Mouse (Mus musculus): ENCODE measurements around the gene Papss2.

Gene Papss2

DNA sequence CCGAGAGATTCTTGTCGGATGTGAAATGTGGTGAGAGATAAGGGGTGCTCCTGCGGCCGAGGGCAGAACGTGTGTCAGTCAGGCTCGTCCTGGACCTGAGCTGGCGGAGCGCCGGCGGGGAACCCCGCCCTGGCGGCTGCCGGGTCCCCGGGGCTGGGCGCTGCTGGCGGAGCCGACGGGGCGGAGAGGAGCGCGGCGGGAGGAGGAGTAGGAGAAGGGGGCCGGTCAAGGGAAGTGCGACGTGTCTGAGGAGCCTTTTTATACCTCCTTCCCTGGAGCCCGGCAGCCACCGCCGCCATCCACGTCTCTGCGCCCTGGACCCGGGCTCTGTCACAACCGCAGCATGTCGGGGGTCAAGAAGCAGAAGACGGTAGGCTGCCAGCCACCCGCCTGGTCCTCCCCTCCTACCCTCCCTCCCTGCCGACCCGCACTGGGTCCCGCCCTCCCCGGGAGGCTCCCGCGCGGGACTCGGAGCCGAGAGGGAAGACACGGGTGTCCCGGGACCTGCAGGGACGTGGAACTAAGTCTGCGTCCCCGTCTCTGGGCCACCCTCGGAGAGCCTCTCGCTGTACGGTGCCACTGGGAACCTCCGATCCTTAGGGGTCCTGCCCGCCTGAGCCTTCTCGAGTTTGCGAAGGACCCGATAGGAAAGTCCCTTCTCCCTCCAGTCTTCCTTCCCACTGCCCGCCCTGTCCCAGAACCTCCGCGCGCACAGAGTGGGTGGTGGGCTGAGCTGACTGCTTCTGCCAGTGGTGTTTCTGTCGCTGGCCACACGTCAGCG, at the start of gene Papss2:
Gene Papss2, plus strand, starts transcription at position 285 of the 781 bp plus-strand sequence.
- DNase-seq (ENCODE audit: low read depth, low spot score) = no peak

DNA sequence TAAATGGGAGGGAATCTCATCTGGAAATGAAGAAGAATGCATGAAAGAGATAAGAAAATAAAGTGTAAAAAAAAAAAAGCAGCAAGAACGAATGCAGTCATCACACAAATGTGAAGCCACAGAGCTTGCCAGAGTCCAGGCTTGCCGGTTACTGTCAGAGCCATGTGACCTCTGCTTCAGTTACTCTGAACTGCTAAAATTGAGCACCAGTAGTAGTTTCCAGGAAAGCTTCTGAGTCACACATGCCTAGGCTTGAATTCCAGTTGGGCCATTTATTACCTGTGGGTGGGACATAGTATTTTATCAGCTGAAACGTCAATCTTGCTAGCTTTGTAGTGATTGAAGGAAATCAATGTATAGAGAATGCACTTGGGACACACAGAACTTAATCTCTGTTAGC, 48.2 kb upstream of the Papss2 start:
- no peak for DNase-seq (ENCODE audit: low read depth, low spot score)

DNA sequence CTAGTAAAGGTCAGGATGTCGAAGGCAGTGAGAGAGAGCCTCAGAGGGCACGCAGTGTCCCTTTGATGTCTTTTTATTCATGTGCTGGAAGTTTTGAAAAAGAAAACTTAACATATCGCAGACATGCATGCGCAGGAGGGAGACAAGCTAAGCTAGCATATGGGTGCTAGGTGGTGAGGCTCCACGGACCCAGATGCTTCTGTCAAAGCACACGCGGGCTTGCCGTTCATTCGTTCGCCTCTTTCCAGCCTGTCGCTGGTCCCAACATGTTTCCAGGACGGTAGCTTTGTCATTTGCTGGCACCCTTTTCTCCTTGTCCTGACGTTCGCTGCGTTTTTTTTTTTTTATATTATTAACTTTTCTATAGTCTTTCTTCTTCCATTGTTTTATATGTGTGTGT, 47.4 kb upstream of the Papss2 start:
- no peak for DNase-seq (ENCODE audit: low read depth, low spot score)

DNA sequence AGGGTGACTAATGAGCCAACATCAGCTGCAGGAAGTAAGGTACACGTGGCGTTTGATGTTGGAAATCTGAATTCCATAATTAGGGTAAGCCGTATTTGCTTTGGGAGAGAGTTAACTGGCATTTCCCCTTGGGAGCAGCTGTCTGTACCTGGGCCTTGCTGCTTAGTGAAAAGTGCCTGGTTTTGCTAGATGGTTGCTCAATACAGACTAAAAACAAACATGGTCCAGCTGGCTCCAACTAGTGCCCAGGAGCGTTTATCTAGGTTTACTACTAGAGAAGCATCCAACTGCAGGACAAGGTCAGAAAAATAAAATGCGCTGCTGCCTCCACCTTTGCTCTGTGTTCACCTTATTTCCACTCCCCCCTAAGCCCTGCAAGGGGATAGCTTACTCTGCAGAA, 45.1 kb upstream of the Papss2 start:
- no peak for DNase-seq (ENCODE audit: low read depth, low spot score)

DNA sequence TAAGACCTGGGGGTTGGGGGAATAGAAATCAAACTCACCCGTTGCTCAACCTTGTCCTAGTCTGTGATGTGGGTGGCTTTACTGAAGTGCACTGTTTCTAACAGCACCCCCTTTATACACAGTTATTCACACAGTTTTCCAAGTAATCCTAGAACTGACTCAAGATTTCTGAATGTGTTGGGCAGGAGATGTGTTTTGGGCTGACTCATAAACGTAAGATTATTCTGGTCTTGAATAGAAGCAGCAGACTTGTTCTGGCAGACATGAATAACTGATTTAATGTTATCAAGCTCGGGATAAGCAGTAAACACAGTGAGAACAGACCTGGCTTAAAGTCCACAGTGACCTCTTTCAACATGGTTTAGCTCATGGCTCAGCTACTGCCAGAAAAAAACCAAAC, 44.1 kb upstream of the Papss2 start:
- no peak for DNase-seq (ENCODE audit: low read depth, low spot score)

DNA sequence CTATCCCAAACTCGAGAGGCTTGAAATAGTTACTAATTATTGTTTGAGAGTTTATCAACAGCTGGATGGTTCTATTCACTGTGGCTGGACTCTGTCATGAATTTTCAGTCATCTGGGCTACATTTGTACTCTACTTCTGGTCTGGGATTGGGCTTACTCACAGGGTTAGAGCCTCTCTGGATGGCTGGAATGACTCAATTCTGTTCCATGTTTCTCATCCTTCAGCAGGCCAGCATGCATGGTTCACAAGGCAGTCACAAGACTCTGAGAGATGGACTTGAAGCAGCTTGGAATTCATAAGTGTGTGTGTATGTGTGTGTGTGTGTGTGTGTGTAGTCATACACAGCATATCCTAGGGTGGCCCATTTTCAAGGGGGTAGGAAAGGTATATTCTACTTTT, 43.5 kb upstream of the Papss2 start:
- DNase-seq (ENCODE audit: low read depth, low spot score) = no peak

DNA sequence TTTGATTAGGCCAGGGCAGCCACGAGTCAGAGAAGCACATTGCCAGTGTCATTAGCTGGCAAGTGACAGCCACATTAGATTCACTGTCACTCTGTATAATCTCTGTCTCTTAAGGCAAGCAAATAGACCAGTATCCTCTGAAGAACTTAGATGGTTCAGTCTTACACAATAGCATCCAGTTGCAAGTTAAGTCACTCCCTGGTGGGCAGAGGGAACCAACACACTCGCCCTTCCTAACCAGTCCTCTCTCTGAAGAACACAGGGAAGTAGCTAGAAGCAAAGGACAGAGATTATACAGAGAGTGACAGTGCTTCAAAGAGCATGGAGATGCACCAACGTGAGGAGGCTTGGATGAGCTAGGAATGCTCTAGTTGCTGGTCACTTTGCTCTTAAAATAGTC, 42.3 kb upstream of the Papss2 start:
- no peak for DNase-seq (ENCODE audit: low read depth, low spot score)

DNA sequence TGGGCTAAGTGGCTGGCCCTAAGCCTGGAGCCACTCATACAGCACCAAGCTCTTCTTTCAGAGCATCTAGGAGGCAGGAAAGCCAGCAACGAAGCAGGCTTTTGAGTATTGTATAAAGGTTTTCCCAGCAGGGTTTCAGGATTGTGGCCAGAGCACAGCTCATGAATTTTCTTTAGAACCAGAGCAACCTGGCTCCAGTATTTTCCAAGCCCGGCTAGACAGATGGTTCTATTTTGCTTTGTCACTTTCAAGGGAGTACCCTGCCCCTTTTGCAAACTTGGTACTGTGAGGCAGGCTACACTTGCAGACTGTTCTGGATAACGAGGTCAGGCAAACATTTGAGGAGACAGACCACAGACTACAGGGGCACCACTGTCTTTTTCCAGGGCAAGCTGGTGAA, 40.3 kb upstream of the Papss2 start:
- DNase-seq (ENCODE audit: low read depth, low spot score) = no peak

DNA sequence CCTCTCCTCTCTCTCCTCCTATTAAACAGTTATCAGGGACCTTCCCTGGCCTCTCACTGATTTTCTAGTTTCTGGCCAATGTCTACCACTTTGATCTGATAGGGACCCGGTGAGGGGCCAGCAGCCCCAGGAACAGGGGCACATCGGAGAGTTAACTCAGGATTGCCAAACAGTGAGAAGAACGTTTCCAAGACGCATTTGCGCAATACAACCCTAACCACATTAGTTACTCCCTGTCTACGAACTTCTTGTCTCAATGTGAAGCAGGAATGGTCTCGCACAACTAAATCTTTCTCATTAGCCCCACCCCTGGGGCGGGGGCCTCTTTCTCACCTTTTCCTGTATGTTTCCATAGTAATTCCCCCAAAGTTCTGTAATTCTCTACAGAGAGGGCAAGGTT, 28.6 kb upstream of the Papss2 start:
- no peak for DNase-seq (ENCODE audit: low read depth, low spot score)

DNA sequence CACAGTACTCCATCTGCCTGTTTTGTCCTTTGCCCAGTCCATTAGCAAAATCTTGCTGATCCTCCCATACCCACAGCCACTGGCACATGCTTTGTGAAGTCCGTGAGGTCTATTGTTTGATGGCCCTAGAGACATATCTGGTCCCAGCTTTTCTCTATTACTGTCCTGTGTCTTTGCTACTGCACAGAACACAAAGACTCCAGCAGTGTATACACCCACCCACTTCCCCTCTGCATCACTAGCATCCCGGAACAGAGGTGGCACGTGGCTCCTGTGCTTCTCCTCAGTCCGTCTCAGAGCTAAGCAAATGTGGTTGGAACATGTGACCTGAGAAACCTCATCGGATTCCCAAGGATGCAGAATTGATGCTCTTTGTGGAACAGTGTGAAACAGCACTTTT, 28.1 kb upstream of the Papss2 start:
- DNase-seq (ENCODE audit: low read depth, low spot score) = no peak

DNA sequence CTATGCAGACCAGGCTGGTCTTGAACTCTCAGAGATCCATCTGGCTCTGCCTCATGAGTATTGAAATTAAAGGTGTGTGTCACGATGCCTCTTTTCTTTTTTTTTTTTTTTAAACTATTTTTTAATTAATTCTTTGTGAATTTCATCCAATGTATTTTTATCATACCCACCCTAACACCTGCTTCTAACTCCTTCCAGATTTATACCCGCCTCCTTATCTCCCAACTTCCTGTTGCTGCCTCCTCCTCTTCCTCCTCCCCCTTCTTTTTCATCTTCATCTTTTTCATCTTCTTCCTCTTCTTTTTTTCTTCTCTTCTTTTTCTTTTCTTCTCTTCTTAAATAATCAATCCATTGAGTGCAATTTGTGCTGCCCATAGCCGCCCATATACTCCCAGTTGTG, 27.1 kb upstream of the Papss2 start:
- no peak for DNase-seq (ENCODE audit: low read depth, low spot score)

DNA sequence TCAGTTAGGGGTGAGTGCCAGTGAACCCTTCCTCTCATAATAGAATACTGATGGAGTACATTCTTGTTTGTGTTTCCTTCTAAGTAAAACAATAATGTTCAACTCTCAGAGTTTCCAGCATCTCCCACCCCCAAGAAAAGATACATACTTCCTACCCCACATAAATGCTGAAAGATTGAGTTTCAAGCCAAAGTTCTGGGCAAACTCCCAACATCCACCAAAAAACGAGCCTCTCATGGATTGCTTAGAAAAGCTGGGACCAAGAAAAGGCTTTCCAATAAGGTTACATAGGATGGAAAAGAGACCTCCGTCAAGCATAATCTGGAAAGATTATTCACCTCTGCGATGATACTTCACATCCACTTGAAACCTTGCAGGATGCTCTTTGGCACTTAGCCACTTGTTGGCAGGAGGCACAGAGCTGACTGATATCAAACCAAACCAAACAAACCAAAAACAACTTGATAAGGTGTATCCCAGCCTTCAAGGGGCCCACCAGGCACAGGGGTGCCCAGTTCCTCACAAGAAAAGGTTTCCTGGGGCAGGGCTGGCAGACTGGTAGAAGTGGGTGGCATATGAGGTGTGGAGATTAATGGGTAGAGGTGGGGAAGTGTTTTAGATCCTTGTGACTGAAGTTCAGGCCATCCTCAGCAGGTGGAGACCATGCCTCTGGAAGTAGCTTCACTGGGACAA, 26.5 kb upstream of the Papss2 start:
- no peak for DNase-seq (ENCODE audit: low read depth, low spot score)

DNA sequence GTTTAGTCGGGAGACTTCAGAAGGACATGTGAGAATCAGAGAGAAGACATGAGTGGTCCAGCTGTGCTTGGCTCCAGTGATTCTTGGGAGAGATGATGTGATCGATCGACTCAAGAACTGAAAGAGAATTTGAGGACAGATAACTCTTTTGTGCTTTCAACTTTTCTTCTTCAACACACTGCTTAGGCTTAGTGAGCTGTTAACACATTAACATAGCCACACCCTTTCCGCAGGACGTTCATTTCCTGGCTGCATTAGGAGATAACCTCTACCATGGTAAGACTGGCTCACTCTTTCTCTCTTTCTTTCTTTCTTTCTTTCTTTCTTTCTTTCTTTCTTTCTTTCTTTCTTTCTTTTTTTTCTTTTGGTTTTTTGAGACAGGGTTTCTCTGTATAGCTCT, 25.9 kb upstream of the Papss2 start:
- no peak for DNase-seq (ENCODE audit: low read depth, low spot score)

DNA sequence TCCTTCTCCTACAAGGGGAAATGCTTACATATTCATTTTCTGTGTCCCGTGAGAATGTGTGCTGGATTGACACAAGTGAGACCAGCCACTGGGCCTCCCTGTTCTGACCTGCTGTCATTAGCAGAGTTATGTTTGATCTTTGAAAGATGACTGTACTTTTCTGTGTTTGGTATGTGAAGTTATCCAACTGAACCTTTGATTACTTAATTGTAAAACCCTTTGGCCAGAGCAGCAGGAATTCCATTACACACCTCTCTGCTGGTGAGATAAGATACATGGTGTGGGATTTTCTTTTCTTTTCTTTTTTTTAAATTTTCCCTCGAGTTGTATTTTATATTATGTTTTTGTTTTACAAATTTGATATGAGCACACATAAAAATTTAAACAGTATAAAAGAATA, 23.4 kb upstream of the Papss2 start:
- DNase-seq (ENCODE audit: low read depth, low spot score) = no peak

DNA sequence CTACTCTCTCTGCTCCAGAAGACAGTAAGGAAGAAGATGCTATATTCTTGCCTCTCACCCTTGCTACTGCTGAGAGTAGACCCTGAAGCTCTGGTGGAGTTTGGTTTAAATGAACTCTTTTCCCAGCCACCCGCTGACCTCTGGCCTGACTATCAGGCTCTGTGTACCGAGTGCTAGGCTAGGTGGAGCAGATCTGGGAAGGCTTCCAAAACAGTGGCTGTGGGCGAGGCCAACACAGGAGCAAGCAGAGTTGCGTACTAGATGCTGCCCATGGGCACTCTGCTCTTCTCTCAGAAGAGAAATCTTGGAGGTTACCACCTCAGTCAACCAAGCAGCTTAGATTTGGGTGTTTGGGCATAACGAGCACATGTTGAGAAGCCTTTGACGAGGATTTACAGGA, 22.3 kb upstream of the Papss2 start:
- DNase-seq (ENCODE audit: low read depth, low spot score) = no peak

DNA sequence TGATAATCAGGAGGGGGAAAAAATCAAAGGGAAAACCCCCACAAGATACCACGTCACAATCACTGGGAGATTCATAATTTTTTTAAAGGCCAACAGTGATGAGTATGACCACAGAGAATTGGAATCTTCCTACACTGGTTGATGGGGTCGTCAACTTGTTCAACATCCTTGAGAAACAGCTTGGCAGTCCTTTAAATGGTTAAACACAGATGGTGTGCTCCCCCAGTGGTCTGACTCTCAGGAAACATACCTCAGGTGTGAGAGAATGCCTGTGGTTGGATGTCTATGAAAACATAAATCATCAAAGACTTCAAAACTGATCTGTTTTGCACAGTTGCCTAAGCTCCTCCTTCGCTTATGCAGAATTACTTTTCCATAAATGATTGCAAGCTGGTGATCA, 20.7 kb upstream of the Papss2 start:
- DNase-seq (ENCODE audit: low read depth, low spot score) = no peak

DNA sequence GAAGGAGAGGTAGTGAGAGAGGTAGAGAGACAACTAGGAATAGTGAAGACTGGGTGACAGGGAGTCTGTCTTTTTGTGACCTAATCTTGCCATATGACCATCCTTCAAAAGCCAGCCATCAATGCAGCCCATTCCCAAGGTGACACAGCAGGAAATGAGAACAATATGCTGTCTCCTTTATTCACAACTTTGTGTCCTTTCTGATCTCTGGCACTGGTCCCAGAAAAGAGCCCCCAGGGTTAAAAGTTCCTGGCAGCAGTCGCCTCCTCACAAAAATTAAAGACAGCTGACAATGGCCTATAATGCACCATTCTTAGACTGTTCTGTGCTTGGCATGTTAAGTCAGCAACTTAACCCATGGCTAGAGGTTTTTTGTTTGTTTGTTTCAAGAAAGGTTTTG, 17.8 kb upstream of the Papss2 start:
- no peak for DNase-seq (ENCODE audit: low read depth, low spot score)

DNA sequence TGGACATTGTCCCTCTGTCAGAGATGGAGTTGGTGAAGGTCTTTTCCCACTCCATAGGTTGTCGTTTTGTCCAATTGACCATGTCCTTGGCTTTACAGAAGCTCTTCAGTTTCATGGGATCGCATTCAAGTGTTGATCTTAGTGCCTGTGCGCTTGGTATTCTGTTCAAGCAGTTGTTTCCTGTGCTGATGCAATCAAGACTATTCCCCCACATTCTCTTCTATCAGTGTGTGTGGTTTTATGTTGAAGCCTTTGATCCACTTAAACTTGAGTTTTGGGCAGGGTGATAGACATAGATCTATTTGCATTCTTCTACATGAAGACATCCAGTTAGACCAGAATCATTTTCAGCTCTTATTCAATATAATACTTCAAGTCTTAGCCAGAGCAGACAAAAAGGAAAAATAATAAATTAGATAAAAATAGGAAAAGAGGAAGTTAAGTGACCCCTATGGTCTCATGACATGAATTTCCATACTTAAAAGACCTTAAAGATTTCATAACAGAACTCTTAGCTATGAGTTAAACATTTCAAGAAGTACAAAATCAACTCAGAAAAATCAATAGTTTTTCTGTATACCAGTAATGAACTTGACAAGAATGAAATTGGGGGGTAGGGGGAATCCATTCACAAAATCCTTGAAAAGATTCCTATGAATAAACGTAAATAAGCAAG, 12.4 kb upstream of the Papss2 start:
- no peak for DNase-seq (ENCODE audit: low read depth, low spot score)

DNA sequence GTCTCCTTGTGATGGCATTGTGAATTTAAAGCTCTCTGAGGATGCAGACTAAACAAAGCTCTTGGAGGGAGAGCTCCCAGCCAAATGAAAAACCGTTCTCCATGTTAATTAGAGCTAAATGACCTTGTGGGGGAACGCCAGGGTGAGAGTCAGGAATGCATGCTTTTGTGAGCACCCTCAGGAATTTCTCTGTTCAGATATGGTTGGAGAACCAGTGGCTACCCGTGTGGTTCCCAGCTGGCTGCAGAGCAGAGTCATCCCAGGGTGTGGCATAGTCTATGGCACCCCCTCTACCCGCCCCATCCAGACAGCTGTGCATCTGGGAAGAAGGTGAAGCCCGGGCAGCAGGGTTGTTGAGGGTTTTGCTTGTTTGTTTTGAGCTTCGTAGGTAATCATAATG, 7.9 kb upstream of the Papss2 start:
- DNase-seq (ENCODE audit: low read depth, low spot score) = no peak

DNA sequence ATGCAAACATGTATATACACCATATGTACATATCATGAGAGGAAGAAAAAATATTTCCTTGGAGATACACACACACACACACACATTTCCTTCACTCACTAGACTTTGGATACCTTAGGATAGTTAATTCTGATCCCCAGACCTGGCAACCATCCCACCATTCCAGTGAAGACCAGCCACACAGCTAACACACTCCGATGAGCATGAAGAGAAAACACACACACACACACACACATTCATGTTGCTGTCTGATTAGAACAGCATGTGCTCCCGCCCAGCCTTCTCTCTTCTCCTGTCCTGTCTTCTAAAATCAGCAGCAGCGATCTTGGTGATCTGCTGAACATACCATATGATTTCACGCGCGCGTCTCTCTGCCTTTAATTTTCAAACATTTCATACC, 2.8 kb upstream of the Papss2 start:
- no peak for DNase-seq (ENCODE audit: low read depth, low spot score)

DNA sequence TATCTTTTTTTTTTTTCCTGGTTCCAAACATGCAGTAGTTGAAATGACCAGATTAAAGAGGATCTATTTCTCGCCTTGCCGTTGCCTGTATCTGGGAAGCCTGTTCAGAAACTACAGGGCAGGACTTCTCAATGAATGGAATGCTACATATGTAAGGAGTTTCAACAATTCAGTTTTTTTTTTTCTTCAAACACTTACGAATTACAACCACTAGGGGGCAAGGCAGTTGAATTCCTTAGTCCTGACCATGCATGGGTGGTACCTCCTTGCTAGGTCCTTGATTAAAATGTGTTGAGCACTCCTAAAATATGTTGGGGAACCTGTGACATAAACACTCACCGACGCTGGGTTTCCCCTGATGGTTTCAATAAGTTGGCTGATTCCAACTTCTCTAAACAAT, 1.7 kb upstream of the Papss2 start:
- no peak for DNase-seq (ENCODE audit: low read depth, low spot score)

DNA sequence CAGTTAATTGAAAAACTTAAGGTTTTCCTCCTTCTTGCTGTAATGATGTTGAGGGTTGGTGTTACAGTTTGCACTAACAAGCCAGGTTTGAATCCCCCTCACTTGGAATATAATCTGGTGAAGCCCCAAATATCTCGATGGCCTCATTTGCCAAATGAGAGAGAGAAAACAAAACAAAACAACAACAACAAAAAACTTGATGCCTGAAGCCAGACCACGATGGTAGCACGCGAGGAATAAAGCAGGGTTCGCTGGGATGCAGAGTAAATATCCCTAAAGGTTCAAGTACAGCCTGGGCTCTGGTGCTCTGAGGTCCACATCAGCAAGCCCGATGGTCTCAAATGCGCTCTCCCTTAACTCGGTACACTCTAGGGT, 472 bp upstream of the Papss2 start:
- no peak for DNase-seq (ENCODE audit: low read depth, low spot score)

DNA sequence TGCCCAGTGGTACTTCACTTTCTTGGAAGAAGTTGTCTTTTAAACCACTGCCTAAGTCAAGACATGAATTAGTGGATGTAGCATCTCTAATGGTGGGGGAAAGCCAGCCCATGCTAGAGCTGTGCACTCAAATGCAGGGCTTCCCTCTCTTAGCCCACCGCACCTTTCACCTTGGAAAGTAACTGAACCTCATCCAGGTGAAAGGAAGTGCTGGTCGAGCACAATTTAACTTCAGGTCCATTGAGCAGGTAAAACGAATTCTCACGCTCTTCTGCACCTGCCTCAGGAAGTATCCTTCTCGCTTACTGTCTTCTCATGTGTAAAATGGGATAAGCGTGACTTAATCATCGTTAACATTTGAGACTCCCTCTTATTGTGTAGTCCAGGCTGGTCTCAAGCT, 3.4 kb downstream of the Papss2 start:
- no peak for DNase-seq (ENCODE audit: low read depth, low spot score)

Data from brain, embryonic 18.5 days (tissue).